Mouse (Mus musculus) embryonic facial prominence, embryonic 14.5 days (tissue): Measurements from ENCODE around the gene Srpr. TPM values are rescaled to one million over a fixed set of nuclear protein-coding genes. Genes with fewer than 3 reads are reported as not detected.

ENCODE experiments used
- ATAC-seq: fragments of 200-750 bp; cut with Nextera tagmentation; 2 replicates; pipeline ENCODE4 v1.8.0; 2017; ENCODE audit warnings: low read depth, moderate number of reproducible peaks, moderate TSS enrichment
- DNase-seq: peaks from one replicate; pipeline ENCODE4 v3.0.0-alpha.2; 2015; ENCODE audit warnings: low spot score
- H3K27ac ChIP-seq: fragments of 300-500 bp; sonication (generic); replicated peaks from 2 replicates; pipeline ENCODE4 v1.5.1; 2014; ENCODE audit warnings: low read depth, mild to moderate bottlenecking, low read length, moderate library complexity
- H3K27me3 ChIP-seq: fragments of 300-500 bp; sonication (generic); replicated peaks from 2 replicates; pipeline ENCODE4 v1.6.1; 2014; ENCODE audit warnings: low read length; ENCODE audit not compliant: control insufficient read depth, insufficient read depth
- H3K36me3 ChIP-seq: fragments of 300-500 bp; sonication (generic); 2 replicates; pipeline ENCODE4 v1.6.1; 2014; ENCODE audit warnings: low read length, mixed read lengths; ENCODE audit not compliant: control insufficient read depth, insufficient read depth
- H3K4me1 ChIP-seq: fragments of 300-500 bp; sonication (generic); 2 replicates; pipeline ENCODE4 v1.6.1; 2014; ENCODE audit warnings: antibody characterized with exemption, low read length; ENCODE audit not compliant: control insufficient read depth, insufficient read depth
- H3K4me2 ChIP-seq: fragments of 300-500 bp; sonication (generic); 2 replicates; pipeline ENCODE4 v1.6.1; 2014; ENCODE audit warnings: low read depth, mild to moderate bottlenecking, low read length, moderate library complexity, mixed read lengths
- H3K4me3 ChIP-seq: fragments of 300-500 bp; sonication (generic); 2 replicates; pipeline ENCODE4 v1.5.1; 2014; ENCODE audit warnings: low read depth, mild to moderate bottlenecking, low read length
- H3K9ac ChIP-seq: fragments of 300-500 bp; sonication (generic); 2 replicates; pipeline ENCODE4 v1.6.1; 2014; ENCODE audit warnings: low read depth, mild to moderate bottlenecking, low read length, moderate library complexity, mixed read lengths
- H3K9me3 ChIP-seq: fragments of 300-500 bp; sonication (generic); 2 replicates; pipeline ENCODE4 v1.6.1; 2016; ENCODE audit warnings: low read length; ENCODE audit not compliant: control insufficient read depth
- WGBS: fragments of 180-500 bp; shearing (Covaris S2); extraction: QIAGEN DNeasy Blood & Tissue Kit; methylation state at CpG from one replicate; pipeline ENCODE4 v1.1.7; 2014; 5-methylcytosine and 5-hydroxymethylcytosine counted together
- polyA plus RNA-seq: library from polyadenylated mRNA; unstranded; fragments of >200 nt; fragmentation: Nextera tagmentation; extraction: Ambion mirVana; gene quantifications from 2 replicates; pipeline ENCODE4 v1.2.1, GENCODE M21; 2014

Srpr gene
- polyA plus RNA-seq, 1 experiment from 2014 or later: 167 TPM

DNA sequence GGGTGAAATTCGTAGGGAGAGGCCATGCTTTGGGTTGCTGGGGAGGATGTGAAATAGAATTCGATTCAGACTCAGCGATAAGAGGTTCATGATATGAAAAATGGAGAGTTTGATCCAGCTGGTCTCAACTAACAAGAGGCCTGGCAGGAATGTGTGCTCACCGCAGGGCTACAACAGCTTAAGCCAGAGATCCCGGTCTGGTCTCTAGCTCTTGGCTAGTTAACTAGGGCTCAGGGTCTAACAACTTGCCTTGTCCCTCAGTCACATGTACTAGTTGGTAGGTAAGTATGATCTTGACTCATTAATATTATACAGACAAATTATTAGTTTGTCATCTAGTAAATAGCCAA, 82.9 kb downstream of the Srpr start:
- Histone ChIP-seq H3K27me3 (no peaks in the 10 kb centered on the region), H3K4me1 (0 out of 2 replicates have a peak, but pooled peaks cover 6% of the 10 kb centered on the region), H3K9me3 (no peaks in the 10 kb centered on the region), H3K9ac (no peak overlapping the region), H3K4me2 (no peak overlapping the region), H3K4me3 (no peak overlapping the region), H3K27ac (0 out of 2 replicates have a peak overlapping the region, but pooled peaks have one; percentile 2), H3K36me3 (peaks cover 8% of the 10 kb centered on the region; the same call in 1 of the 2 replicates)
- 33% methylated on average over 5 of the region's 5 CpGs for WGBS
- ATAC-seq (no peak), DNase-seq (no peak)

DNA sequence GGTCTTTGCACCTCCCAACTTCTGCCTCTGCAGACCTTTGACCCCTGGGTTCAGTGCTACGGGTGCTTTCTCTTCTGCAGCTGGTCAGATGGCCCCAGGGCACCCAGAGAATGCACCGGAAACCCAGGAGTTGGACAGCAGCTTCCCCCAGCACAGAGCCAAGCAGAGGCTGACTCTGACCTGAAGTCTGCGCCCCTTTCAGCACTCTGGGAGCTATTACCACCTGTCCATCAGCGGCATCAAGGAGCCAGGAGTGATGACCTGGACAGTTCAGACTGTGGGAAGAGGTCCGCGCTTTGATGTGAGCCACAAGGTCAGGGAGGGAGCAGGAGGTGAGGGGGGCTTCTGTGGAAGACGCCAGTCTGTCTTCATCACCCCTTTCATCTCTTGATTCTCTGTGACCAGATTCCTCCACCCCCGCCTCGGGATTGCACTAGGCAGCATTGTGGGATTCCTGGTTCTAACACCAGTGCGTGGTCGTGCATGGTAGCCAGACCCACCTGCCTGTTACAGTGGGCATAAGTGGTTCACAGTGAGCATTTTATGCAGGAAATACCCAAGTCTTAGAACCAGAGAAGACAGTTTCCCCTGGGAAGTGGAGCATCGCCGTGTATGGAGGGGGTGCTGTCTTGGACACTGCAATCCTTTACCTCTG, 83.6 kb downstream of the Srpr start:
- H3K27ac ChIP-seq: no peak overlapping the region
- no peak overlapping the region for H3K4me2 ChIP-seq
- peaks cover 5% of the 10 kb centered on the region; the same call in 1 of the 2 replicates for H3K36me3 ChIP-seq
- no peak overlapping the region for H3K4me3 ChIP-seq
- ATAC-seq: peak; percentile 10; the same call in 1 of the 2 replicates
- DNase-seq: no peak
- H3K4me1 ChIP-seq: 0 out of 2 replicates have a peak, but pooled peaks cover 6% of the 10 kb centered on the region
- no peaks in the 10 kb centered on the region for H3K27me3 ChIP-seq
- H3K9me3 ChIP-seq: no peaks in the 10 kb centered on the region
- H3K9ac ChIP-seq: no peak overlapping the region
- WGBS: 38% methylated on average over 13 of the region's 13 CpGs

DNA sequence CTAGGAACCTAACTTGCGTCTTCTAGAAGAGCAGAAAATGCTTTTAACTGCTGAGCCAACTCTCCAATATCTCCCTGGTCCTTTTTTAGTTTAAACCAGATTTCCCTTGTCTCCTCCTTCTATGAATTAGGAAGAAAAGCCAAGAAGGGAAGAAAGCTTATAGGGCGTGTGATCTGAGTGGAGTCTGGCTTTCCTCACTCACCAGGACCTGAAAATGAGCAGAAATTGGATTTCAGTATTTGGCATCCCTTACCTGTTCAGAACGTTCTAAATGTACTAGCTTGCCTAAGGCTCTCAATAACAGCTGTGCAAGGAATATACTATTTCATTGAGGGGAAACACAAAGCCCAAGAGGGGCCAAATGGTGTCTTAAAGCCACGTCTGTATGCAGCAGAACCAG, 84.4 kb downstream of the Srpr start:
- Histone ChIP-seq H3K36me3 (no peaks in the 10 kb centered on the region), H3K27ac (no peak overlapping the region), H3K4me2 (no peak overlapping the region), H3K9me3 (no peaks in the 10 kb centered on the region), H3K4me1 (0 out of 2 replicates have a peak, but pooled peaks cover 6% of the 10 kb centered on the region), H3K9ac (no peak overlapping the region), H3K27me3 (no peaks in the 10 kb centered on the region), H3K4me3 (no peak overlapping the region)
- WGBS: 55% methylated on average over 4 of the region's 4 CpGs
- ATAC-seq: peak; percentile 62; the same call in 1 of the 2 replicates
- peak; percentile 59 for DNase-seq

DNA sequence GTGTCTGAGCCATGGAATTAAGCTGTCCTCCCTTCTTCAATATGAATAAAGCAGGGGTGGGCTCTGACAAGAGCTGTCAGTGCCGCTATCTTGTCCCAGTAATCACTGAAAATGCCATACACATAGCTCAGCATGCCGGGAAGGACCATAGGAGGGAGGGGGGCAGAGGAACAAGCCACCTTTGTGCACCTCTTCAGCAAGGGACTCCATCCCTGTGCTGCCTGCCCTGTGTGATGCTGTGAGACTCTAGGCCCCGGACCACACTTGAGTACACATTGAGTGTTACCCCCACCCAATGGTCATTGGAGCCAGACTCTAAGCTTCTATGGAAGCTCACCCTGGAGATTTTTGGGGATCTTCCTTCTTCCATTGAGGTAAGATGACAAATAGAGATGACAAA, 86.4 kb downstream of the Srpr start:
- Histone ChIP-seq H3K27me3 (no peaks in the 10 kb centered on the region), H3K9ac (no peak overlapping the region), H3K4me3 (no peak overlapping the region), H3K4me2 (no peak overlapping the region), H3K27ac (no peak overlapping the region), H3K36me3 (no peaks in the 10 kb centered on the region), H3K4me1 (0 out of 2 replicates have a peak, but pooled peaks cover 6% of the 10 kb centered on the region), H3K9me3 (no peaks in the 10 kb centered on the region)
- no peak for ATAC-seq
- DNase-seq: no peak
- 78% methylated on average over 3 of the region's 3 CpGs for WGBS

DNA sequence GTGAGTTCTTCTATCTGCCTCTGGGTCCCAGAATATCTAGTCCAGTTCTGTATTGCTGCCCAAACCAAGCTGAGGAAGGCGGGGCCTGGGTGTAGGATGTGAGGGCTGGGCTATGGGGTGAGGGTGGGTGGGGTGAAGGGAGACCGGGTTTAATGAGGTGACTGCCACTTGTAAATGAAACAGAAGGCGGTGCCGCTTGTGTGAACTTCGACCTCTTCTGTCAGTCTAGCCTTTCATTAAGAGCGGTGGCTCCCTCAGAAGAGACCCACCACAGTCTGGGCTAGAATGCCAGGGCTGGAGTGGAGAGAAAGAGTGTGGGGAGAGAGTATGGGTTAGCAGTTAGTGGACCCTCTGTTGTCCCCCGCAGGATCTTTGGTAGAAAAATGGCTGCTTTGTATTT, 90.0 kb downstream of the Srpr start:
- Histone ChIP-seq H3K4me3 (no peak overlapping the region), H3K9me3 (no peaks in the 10 kb centered on the region), H3K4me2 (no peak overlapping the region), H3K36me3 (no peaks in the 10 kb centered on the region), H3K9ac (no peak overlapping the region), H3K27ac (no peak overlapping the region), H3K27me3 (no peaks in the 10 kb centered on the region), H3K4me1 (peaks cover 5% of the 10 kb centered on the region; the same call in 1 of the 2 replicates)
- DNase-seq (no peak), ATAC-seq (no peak)
- WGBS: 37% methylated on average over 7 of the region's 7 CpGs

DNA sequence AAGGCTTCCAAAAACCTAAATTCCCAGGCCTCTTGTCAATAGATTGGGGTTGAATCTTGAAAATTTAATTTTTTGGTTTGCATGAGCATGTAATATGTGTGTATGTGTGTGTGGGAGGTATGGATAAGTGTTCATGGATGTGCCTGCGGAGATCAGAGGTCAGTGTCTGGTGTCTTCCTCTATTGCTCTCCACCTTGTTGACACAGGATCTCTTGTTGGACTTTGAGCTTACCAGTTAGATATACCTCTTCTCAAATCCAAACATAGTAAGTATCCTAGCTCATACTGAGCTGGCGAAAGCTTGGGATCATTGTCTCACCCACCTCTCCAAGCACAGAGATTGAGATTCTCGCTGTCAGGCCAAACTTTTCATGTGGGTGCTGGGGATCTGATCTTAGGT, 90.4 kb downstream of the Srpr start:
- no peaks in the 10 kb centered on the region for H3K36me3 ChIP-seq
- no peaks in the 10 kb centered on the region for H3K9me3 ChIP-seq
- no peak for ATAC-seq
- H3K9ac ChIP-seq: no peak overlapping the region
- no peak for DNase-seq
- no peak overlapping the region for H3K4me3 ChIP-seq
- 95% methylated on average over 3 of the region's 3 CpGs for WGBS
- H3K27me3 ChIP-seq: no peaks in the 10 kb centered on the region
- H3K27ac ChIP-seq: no peak overlapping the region
- no peak overlapping the region for H3K4me2 ChIP-seq
- H3K4me1 ChIP-seq: peaks cover 5% of the 10 kb centered on the region; the same call in 1 of the 2 replicates

DNA sequence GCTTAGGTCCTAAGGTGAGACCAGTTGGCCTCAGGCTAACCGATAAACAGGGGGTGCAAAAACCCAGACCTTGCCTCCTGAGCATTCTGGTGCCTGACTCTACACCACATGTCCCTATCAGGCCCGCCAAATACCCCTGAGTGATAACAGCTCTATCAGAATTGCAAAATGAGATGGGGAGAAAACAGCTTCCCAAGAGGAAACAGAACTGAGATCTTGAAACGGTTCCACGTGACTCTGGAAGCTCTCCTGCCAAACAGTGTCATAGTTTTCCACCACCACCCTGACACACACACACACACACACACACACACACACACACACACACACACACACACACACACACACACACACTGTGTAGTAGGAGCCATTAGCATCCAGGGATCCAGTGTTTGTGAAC, 90.9 kb downstream of the Srpr start:
- Histone ChIP-seq H3K27ac (no peak overlapping the region), H3K4me2 (no peak overlapping the region), H3K4me1 (peaks cover 5% of the 10 kb centered on the region; the same call in 1 of the 2 replicates), H3K4me3 (no peak overlapping the region), H3K9me3 (no peaks in the 10 kb centered on the region), H3K27me3 (no peaks in the 10 kb centered on the region), H3K9ac (no peak overlapping the region), H3K36me3 (no peaks in the 10 kb centered on the region)
- no peak for DNase-seq
- 69% methylated on average over 4 of the region's 4 CpGs for WGBS
- ATAC-seq: no peak

DNA sequence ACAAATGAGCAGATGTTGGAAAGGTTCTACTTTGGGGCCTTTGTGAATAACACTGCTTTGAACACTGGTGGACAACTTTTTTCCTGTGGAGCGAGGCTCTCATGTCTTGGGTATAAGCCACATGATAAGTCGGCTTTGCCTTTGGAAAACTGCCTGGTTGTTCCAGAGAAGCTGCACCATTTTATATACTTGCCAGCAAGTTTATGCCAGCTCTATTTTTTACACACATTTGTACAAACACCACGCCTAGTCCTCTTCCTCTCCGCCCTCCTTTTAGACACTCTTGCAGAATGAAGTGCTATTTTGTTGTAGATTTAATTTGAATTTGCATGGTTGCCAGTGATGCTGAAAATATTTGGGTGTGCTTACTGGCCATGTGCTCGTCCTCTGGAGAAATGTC, 93.5 kb downstream of the Srpr start:
- no peak overlapping the region for H3K9ac ChIP-seq
- H3K27me3 ChIP-seq: no peaks in the 10 kb centered on the region
- H3K36me3 ChIP-seq: no peaks in the 10 kb centered on the region
- no peak overlapping the region for H3K27ac ChIP-seq
- DNase-seq (no peak), ATAC-seq (no peak)
- H3K4me1 ChIP-seq: peaks cover 5% of the 10 kb centered on the region; the same call in 1 of the 2 replicates
- no peak overlapping the region for H3K4me2 ChIP-seq
- H3K9me3 ChIP-seq: peaks cover 7% of the 10 kb centered on the region; the same call in 1 of the 2 replicates
- H3K4me3 ChIP-seq: no peak overlapping the region
- WGBS: 76% methylated on average over 5 of the region's 5 CpGs
